Mouse (Mus musculus): ENCODE measurements around the gene Tom1l2.

Gene Tom1l2

GRCm38 (mm10) chr11:60232441-60233058 lies 120.2 kb downstream of the Tom1l2 start:
- DNase-seq (ENCODE audit: low read depth, low spot score): no peak

DNA sequence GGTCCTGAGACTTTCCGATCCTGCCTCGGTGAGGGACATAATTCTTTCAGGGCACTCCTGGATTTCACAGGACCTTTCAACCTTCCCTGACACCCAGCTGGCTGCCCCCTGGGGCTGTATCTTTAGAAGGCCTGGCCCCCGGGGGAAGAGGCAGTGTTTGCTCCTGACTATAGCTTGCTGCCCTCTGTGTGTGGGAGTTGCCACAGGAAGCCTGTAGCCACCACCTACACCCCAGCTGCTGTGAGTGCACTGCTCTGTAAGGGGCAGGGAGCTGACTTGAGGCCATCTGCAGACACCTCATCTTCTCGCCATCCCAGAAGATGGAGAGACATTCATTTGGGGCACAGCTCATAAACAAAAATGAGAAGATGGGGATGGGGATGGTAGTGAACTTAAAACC lies 120.8 kb downstream of the Tom1l2 start:
- no peak for DNase-seq (ENCODE audit: low read depth, low spot score)

DNA sequence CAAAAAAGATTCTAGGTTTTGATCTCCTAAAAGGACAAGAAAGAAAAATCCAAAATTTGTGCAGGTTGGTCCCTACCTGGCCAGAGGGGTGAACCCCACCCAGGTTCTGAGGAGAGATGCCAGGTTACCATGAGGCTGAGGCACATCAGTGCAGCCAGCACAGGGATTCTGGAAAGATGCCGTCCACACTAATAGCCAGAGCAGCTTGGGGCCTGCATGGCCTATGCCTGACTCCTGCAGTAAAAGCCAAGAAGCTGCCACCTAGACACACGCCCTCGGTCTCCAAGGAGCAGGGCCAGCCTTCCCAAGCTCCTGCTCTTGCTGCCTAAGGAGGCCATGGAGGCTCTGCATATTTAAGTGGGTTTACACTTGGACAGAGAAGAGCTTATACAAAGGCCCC lies 121.4 kb downstream of the Tom1l2 start:
- no peak for DNase-seq (ENCODE audit: low read depth, low spot score)

DNA sequence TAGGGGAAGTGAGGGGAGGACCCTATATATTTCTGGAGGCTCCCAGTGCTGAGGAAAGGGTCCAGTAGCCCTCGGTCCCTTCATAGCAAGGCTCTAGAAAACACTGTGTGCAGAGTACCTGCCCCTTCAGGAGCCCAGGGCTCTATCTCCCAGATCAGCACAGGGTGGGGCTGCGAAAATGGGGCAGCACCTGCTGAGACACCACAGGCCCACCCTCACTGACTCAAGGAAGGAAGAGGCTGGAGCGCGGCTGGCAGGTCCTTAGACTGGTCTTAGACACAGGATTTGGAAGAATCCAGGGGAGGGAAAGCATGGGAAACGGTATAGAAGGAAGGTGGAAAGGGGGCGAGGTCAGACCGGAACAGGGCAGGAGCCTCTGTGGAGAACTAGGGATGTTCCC lies 122.2 kb downstream of the Tom1l2 start:
- DNase-seq (ENCODE audit: low read depth, low spot score): no peak

GRCm38 (mm10) chr11:60229821-60230220 lies 122.9 kb downstream of the Tom1l2 start:
- no peak for DNase-seq (ENCODE audit: low read depth, low spot score)

DNA sequence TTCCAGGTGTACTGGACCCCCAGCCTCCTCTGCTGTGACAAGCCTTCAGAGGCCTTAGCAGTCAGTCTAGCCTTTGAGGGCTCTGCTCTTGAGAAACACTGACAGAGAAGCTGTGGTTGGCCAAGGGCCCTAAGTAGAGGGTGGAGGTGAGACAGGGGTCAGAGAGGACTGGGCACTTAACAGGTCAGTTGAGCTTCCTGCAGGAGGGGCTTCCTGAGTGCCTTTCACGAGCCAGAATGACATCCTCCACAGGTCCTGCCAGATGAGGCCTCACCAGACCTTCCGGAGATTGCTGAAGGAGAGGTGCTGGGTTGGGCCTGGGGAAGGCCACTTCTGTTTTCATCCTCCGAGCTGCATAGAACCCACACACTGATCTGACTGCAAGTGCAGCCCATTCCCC lies 124.2 kb downstream of the Tom1l2 start:
- no peak for DNase-seq (ENCODE audit: low read depth, low spot score)

DNA sequence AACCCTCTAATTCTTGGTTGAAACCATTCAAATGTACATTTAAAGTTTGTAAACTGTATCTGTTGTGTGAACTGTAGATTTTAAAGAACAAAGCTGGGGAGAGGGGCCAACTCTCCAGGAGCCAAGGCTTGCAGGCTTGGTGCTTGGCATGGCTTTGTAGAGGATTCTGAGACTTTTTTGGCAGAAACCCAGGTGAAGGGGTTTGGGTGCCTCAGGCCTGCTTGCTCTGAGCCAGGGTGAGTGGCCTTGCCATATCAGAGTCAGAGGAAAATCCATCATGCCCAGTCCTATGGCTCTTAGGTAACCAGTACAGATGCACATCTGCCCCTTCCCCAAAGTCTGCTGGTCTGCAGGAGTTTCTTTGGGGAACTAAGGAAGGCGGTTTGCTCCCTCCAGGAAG lies 126.8 kb downstream of the Tom1l2 start:
- DNase-seq (ENCODE audit: low read depth, low spot score): no peak

DNA sequence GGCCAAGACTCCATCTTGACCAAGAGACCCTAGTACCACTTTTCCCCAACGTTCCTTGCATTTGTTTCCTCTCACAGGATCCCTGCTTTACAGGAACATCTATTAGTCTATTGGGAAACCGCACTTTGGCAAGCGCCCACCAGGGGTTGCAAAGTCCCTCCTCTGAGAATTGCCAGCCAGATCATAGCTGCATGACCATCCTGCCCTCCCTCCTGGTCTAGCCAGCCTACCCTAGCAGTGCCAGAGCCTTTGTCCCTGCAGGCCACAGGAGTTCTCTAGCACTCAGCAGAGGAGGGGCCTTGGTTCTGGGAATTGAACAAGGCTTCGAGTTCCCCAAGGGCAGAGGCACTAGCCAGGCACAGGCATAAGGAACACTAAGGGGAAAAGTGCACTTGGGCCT lies 128.0 kb downstream of the Tom1l2 start:
- DNase-seq (ENCODE audit: low read depth, low spot score): no peak

DNA sequence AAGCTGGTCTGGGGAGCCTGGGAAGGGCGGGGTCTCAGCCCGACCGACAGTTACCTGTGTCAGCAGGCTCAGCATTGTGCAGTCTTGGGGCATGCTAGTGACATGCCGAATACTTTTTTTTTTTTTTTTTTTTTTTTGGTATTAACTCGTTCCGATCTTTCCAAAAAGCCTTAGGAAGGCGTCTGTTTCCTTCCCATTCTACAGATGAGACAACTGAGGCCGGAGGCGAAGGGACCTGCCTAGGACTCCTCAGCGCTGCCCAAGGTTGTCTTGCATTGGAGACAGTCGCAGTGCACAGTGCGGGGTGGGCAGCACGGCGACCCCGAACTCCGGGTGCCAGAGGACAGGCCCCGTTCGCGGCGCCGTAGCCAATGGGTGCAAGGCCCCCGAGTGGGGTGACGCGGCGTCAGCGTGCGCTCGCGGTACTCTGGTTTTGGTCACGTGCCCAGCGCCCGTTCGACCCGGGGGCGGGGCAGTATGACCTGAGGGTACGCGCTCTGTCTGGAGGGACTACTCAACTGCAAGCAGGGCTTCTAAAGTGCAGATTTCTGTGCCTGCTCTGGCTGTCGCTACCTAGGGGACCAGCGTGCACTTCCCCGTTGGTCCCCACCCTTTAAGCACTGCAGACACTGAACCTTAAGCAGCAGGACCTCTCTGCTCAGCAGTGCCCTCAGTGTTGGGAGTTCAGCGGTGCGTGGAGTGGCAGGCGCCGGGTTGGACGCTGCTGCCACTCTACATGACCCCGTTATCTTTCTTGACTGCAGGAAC lies 130.1 kb downstream of the Tom1l2 start, which contains the start of gene Srebf1:
Gene Srebf1, minus strand, starts transcription at position 113 of the 768 bp plus-strand sequence.
- DNase-seq (ENCODE audit: low read depth, low spot score): no peak

DNA sequence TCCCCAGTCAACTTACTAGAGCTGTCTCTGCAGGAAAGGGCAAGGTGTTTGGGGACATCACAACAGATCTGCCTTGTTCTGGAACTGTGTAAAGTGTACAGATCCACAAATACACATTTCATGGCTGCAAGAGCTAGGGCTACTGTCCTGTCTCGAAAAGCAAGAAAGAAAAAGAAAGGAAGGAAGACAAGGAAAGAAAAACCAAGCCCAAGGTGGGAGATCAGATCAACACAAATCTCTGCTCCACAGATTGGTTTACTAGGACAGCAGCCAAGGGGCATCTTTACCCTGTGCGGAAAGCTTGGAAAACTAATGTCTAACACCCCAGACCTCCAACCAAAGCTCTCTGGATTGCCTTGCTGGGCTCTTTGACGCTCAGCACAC lies 130.6 kb downstream of the Tom1l2 start:
- no peak for DNase-seq (ENCODE audit: low read depth, low spot score)

DNA sequence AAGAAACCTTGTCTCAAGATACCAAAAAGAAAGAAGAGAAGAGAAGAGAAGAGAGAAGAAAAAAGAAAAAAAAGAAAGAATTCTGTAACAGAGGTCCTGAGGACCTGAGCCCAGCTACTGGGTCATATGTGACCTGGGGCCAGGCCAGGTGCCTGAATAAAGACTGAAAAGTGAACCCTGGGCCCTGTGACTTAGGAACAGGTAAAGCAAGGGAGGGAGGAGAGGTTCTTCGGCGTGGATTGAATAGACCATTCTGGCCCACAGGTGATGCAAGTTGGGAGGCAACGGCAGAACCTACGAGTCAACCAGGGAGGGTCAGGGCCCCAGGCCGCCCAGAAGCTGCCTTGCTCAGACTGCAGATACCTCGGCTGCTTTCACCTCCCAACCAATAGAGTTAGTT lies 131.3 kb downstream of the Tom1l2 start:
- no peak for DNase-seq (ENCODE audit: low read depth, low spot score)

DNA sequence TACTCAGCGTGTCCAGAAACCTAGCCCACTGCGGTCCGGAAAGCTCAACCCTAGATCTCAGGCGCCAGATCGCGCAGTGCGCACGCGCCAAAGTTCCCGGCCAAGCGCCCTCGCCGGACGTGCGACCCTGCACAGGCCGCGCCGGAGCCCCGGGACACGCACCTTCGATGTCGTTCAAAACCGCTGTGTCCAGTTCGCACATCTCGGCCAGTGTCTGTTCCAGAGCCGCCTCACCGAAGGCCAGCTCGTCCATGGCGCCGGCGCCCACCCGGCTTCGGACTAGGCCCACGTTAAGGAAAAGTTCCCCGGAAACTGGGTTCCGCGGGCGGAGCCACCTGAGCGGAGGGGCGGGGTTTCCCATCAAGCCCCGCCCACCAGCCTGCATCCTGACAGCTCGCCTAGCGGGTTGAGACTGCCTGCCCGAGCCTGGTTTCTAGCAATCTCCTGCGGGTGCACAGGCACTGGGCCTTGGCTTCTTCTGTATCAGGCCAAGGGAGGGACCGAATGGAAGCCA lies 132.4 kb downstream of the Tom1l2 start:
- peak; percentile 88 for DNase-seq (ENCODE audit: low read depth, low spot score)

GRCm38 (mm10) chr11:60219609-60220008 lies 133.1 kb downstream of the Tom1l2 start:
- peak; percentile 33 for DNase-seq (ENCODE audit: low read depth, low spot score)

GRCm38 (mm10) chr11:60217467-60217866 lies 135.2 kb downstream of the Tom1l2 start:
- DNase-seq (ENCODE audit: low read depth, low spot score): no peak

- DNase-seq (ENCODE audit: low read depth, low spot score): no peak
These were observed 136.0 kb downstream of the Tom1l2 start for GRCm38 (mm10) chr11:60216671-60217070.

DNA sequence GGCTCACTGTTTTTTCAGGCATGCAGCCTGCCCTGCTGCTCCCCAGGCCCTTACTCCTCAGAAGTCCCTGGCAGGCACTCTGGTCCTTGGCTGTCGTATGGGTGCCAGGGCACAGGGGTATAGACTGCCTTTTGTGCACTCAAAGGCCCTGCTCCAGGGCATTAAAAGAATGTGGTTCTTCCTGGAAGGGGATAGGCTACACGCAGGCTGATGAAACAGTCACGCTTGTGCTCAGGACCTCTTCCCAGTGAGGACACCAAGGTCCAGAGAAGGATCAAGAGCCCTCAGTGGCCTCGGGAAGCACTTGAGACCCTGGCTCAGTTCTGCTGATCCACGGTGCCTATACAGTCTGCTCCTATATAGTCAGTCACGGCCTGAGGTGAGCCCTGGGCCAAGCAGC lies 139.4 kb downstream of the Tom1l2 start:
- DNase-seq (ENCODE audit: low read depth, low spot score): no peak

GRCm38 (mm10) chr11:60211761-60212160 lies 140.9 kb downstream of the Tom1l2 start:
- no peak for DNase-seq (ENCODE audit: low read depth, low spot score)

GRCm38 (mm10) chr11:60211152-60211551 lies 141.6 kb downstream of the Tom1l2 start:
- no peak for DNase-seq (ENCODE audit: low read depth, low spot score)

GRCm38 (mm10) chr11:60210305-60210724 lies 142.4 kb downstream of the Tom1l2 start:
- DNase-seq (ENCODE audit: low read depth, low spot score): peak; percentile 89

GRCm38 (mm10) chr11:60209933-60210249 lies 142.8 kb downstream of the Tom1l2 start:
- DNase-seq (ENCODE audit: low read depth, low spot score): no peak

- DNase-seq (ENCODE audit: low read depth, low spot score): no peak
These were observed 143.3 kb downstream of the Tom1l2 start for GRCm38 (mm10) chr11:60209217-60209932.

DNA sequence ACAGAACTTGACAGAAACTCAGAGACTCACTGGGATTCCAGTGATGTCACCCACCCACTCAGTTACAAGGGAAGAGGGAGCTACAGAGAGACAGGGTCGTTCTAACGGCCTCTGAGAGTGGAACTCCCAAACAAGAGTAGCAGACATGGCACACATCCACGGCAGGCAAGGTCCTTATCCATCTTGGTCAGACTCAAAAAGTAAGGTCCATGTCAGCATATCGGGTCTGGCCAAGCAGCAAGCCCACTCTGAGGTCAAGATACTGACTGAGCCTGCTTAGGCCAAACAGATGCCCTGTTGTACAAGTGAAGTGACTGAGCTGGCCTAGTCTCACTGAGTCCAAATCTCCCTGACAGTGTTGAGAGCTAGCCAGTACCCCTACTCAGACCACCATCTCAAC lies 144.0 kb downstream of the Tom1l2 start:
- DNase-seq (ENCODE audit: low read depth, low spot score): no peak

DNA sequence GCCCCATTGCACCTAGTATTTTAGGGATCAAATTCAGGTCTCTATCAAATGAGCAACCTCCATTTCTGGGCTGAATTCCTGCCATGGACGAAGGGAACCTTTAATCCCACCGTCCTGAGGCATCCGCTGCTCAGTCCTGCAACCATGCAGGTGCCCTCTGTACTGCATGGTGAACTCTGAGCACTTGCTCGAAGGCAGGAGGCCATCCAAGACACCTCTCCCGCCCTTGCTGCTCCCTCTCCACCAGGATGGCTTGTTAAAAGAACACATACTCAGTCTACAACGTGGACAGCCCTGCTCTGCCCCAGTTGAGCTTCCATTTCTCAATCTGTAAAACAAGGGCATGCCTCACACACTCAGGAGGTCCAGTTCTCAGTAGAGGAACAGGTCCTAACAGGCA lies 144.5 kb downstream of the Tom1l2 start:
- no peak for DNase-seq (ENCODE audit: low read depth, low spot score)

All from c-Kit-negative CD71-positive TER-119-positive erythroid progenitor cells, embryonic 14.5 days (primary cell).